Comparison of ENCODE assay signal across 10 mouse cellular contexts in genomic region chr2:166261799-166262198, GRCm38 (mm10).
DNase-seq lines count a peak whose midpoint lies in the region; ATAC-seq and TF ChIP-seq lines count a peak whose summit lies in the region.
"Had no signal": no experiment of that assay in that cellular context is flagged by ENCODE, and none has a peak within 500 bp of the region (broad histone marks: within the 10 kb centered on the region; RNA-seq: fewer than 3 reads in every experiment).

No protein-coding gene starts in this region.

- no peaks in the 10 kb centered on the region for H3K9me3 ChIP-seq in CH12.LX (replicated peaks; ENCODE audit: low read length)
- H3K9me3 ChIP-seq in heart, postnatal 0 days (replicated peaks; ENCODE audit: control insufficient read depth, low read length): no peaks in the 10 kb centered on the region
- H3K9me3 ChIP-seq: embryonic facial prominence, embryonic 13.5 days had no signal

- H3K4me1 ChIP-seq in CH12.LX (ENCODE audit: control insufficient read depth in 1 of 2, insufficient read depth in 2 of 2): peaks cover 0 to 6% of the 10 kb centered on the region in 2 experiments; a peak in 3 of 4 replicates
- no peaks in the 10 kb centered on the region for H3K4me1 ChIP-seq in heart, postnatal 0 days (ENCODE audit: control insufficient read depth, insufficient read depth)

- no peak for TF ChIP-seq RAD21 in CH12.LX (IDR thresholded peaks at IDR 0.05; ENCODE audit: low read depth, low read length)

- no peak overlapping the region for H3K4me3 ChIP-seq in CH12.LX (replicated peaks in 1 of 3; ENCODE audit: low read depth in 2 of 3, low read length in 2 of 3, poor library complexity in 1 of 3)
- no peak overlapping the region for H3K4me3 ChIP-seq in heart, postnatal 0 days (ENCODE audit: low read depth, low read length)
- H3K4me3 ChIP-seq: embryonic facial prominence, embryonic 13.5 days had no signal

- DNase-seq in gastrocnemius, postnatal 14 days: peak; percentile 30
- no peak for DNase-seq in gastrocnemius, adult 8-10 months (ENCODE audit: low spot score in 2 of 2)
- no peak for DNase-seq in CH12.LX (ENCODE audit: extremely low read depth)
- DNase-seq in heart, postnatal 0 days (ENCODE audit: low spot score): no peak
- DNase-seq in lung, postnatal 14 days: peak; percentile 46
- DNase-seq in right cerebral cortex, adult 2 months (ENCODE audit: low spot score in 2 of 2): no peak
- no peak for DNase-seq in frontal cortex, postnatal 36 days (ENCODE audit: low spot score in 2 of 2)
- no peak for DNase-seq in ovary, adult 18-20 months (ENCODE audit: low spot score)

- no peak overlapping the region for H3K9ac ChIP-seq in CH12.LX (ENCODE audit: insufficient read depth, low read depth)
- no peak overlapping the region for H3K9ac ChIP-seq in heart, postnatal 0 days (replicated peaks; ENCODE audit: low read depth, low read length)
- H3K9ac ChIP-seq: embryonic facial prominence, embryonic 13.5 days; liver, embryonic 14.5 days had no signal

- ATAC-seq in heart, postnatal 0 days (ENCODE audit: insufficient read depth, low read depth): peak; percentile 54

- no peaks in the 10 kb centered on the region for H3K79me2 ChIP-seq in CH12.LX (replicated peaks; ENCODE audit: control insufficient read depth, extremely low read depth, insufficient read depth, poor library complexity, severe bottlenecking)

- WGBS in heart, postnatal 0 days: 53% methylated on average over 7 of the region's 7 CpGs

- H3K27ac ChIP-seq in CH12.LX (ENCODE audit: insufficient read depth, low read depth): no peak overlapping the region
- H3K27ac ChIP-seq in heart, postnatal 0 days (ENCODE audit: low read depth): no peak overlapping the region
- H3K27ac ChIP-seq: embryonic facial prominence, embryonic 13.5 days; liver, embryonic 14.5 days had no signal

- TF ChIP-seq EP300 in CH12.LX (IDR thresholded peaks at IDR 0.05; ENCODE audit: low read length): no peak
- no peak for TF ChIP-seq EP300 in heart, postnatal 0 days (IDR thresholded peaks at IDR 0.05; ENCODE audit: low read depth)

- TF ChIP-seq CTCF in CH12.LX (conservative IDR thresholded peaks at IDR 0.05 in 1 of 2, IDR thresholded peaks at IDR 0.05 in 1 of 2; ENCODE audit: low read depth in 2 of 2, low read length in 2 of 2): no peak
- no peak for TF ChIP-seq CTCF in heart, postnatal 0 days (IDR thresholded peaks at IDR 0.05; ENCODE audit: low read depth)

- intact Hi-C loops in gastrocnemius, postnatal 14 days (cut with DNase I; ENCODE audit: low total_unique reads): no loop called here

- dilution Hi-C loops in CH12.LX (cut with MboI; ENCODE audit: extremely low pct_ligation_motif_present, extremely low pct_unique_long_range_greater_than_20kb, low sequenced_read_pairs): no loop called here

- no peak for TF ChIP-seq POLR2A in CH12.LX (IDR thresholded peaks at IDR 0.05; ENCODE audit: low read depth, low read length)

- peaks cover 17% of the 10 kb centered on the region for H3K27me3 ChIP-seq in CH12.LX (replicated peaks)
- H3K27me3 ChIP-seq in heart, postnatal 0 days (ENCODE audit: control insufficient read depth, insufficient read depth, low read length): no peaks in the 10 kb centered on the region
- H3K27me3 ChIP-seq: embryonic facial prominence, embryonic 13.5 days had no signal

- H3K4me2 ChIP-seq in CH12.LX (ENCODE audit: insufficient read depth, low read depth, poor library complexity, severe bottlenecking): no peak overlapping the region
- H3K4me2 ChIP-seq in heart, postnatal 0 days (ENCODE audit: low read depth, low read length): no peak overlapping the region
- H3K4me2 ChIP-seq: embryonic facial prominence, embryonic 13.5 days had no signal

- in situ Hi-C loops in CH12.LX (cut with MboI; ENCODE audit: low pct_ligation_motif_present, low pct_unique_long_range_greater_than_20kb, low sequenced_read_pairs): no loop called here

- no peaks in the 10 kb centered on the region for H3K36me3 ChIP-seq in CH12.LX (replicated peaks in 1 of 2; ENCODE audit: control insufficient read depth in 1 of 2, insufficient read depth in 1 of 2, low read length in 1 of 2)
- H3K36me3 ChIP-seq in heart, postnatal 0 days (replicated peaks; ENCODE audit: control insufficient read depth, insufficient read depth, low read length): no peaks in the 10 kb centered on the region
- H3K36me3 ChIP-seq: embryonic facial prominence, embryonic 13.5 days had no signal

TF ChIP-seq in CH12.LX, 34 proteins besides CTCF, POLR2A, EP300 and RAD21:
- TF ChIP-seq CHD2 (IDR thresholded peaks at IDR 0.05; ENCODE audit: low read length): no peak
- peak; percentile 33; the same call in 1 of the 2 replicates for TF ChIP-seq BHLHE40 (IDR thresholded peaks at IDR 0.05; ENCODE audit: low read depth, low read length)
- TF ChIP-seq HCFC1 (IDR thresholded peaks at IDR 0.05; ENCODE audit: low read depth, low read length): no peak
TF ChIP-seq in CH12.LX: peak in this region for 1.

Comparison
In these comparisons a context has a peak if more than half of its experiments do, and no peak if none do; other contexts are left out.
1. DNase-seq: peak in gastrocnemius, postnatal 14 days (single experiment) and lung, postnatal 14 days (single experiment); none in gastrocnemius, adult 8-10 months (0 of 2), CH12.LX (single experiment), heart, postnatal 0 days (single experiment), right cerebral cortex, adult 2 months (0 of 2), frontal cortex, postnatal 36 days (0 of 2) and ovary, adult 18-20 months (single experiment).